Mouse (Mus musculus): ENCODE results near the gene Ldah.

The Ldah gene

GRCm38 (mm10) chr12:8313270-8313771 lies 105.4 kb downstream of the Ldah start, which contains the start of gene Hs1bp3:
Gene Hs1bp3, plus strand, starts transcription at chr12:8313432.
- DNase-seq (ENCODE audit: low spot score in 2 of 2): peak; percentile 85 to 89

GRCm38 (mm10) chr12:8313773-8314172 lies 105.9 kb downstream of the Ldah start:
- no peak for DNase-seq (ENCODE audit: low spot score in 2 of 2)

GRCm38 (mm10) chr12:8316541-8316940 lies 108.6 kb downstream of the Ldah start:
- DNase-seq (ENCODE audit: low spot score in 2 of 2): no peak

- DNase-seq (ENCODE audit: low spot score in 2 of 2): peak; percentile 86 to 87
Observed at GRCm38 (mm10) chr12:8320084-8320713, 112.3 kb downstream of the Ldah start.

- DNase-seq (ENCODE audit: low spot score in 2 of 2): no peak
Observed at GRCm38 (mm10) chr12:8321506-8321905, 113.6 kb downstream of the Ldah start.

DNA sequence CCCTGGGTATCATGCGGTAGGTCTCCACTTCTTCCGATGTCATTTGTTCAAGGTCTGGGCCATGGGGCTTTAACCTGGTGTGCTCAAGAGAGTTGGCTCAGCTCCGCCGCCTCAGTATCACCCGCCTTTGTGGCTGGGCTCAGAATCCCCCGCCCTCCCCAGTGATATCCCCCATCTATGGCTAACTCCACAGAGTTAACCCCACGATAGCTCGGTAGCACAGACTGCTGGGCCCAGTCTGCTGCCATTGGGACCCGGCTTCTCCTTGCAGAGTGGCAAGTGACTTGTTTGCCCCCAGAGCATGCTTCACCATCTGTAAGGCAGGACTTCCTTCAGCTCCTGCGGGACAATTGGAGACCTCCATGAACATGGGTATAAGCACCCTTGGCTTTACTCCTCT lies 116.2 kb downstream of the Ldah start:
- DNase-seq (ENCODE audit: low spot score in 2 of 2): no peak

DNA sequence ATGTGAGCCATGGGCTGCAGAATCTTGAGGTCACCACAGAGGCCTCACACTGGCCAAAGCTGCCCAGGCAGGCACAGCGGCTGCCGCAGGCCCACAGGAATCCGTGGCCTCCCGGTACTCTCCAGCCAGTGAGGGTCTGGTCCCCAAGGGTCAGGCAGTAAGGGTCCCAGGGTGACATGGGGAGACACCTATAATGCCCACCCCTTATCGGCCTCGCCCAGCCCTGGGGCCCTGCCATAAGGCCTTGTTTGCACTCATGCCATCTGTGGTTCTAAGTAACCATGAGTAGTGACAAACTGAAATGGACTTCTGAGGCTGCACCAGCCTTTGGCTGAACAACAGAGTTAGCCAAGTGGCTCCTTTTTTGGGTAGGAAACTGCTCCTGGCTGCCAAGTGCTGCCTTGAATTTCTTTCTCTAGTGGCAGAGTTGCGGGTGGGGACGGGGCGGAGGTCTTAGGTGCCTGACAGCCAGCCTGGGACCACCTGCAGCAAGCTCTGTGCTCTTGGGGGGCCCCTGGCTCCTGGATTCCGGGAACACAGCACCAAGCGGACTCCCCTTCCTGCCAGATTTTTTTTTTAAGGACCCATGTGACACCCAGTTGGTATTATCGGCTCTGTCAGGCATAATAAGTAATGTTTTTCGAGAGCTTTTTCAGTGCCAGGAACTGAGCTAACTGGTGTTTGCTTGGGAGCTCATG lies 117.5 kb downstream of the Ldah start:
- DNase-seq (ENCODE audit: low spot score in 2 of 2): no peak

DNA sequence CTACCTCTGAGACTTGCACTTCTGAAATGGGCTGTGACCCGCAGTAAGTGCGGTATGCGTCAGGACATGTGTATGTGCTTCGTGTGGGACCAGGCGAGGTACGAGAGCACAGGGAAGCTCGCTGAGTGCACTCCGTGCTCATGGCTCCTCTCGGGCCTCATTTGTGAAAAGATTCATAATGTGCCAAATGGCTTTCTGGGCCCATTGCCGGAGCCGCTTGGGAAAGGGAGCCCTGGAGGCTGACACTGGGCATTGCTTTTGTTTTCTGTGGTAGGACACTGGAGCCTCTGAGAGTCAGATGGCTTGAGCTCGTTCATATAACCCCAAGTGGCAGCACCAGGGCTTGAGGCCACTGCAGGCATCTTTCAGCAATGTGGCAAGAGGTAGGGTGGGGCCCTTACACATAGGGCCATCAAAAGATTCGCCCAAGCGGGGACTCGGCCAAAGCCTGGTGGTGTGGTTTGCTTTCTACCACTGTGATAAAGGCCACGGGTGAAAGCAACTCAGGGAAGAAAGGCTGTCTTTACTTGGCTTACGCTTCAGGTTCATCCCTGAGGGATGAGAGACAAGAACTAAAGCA lies 118.1 kb downstream of the Ldah start:
- DNase-seq (ENCODE audit: low spot score in 2 of 2): peak in 1 of 2 experiments; percentile 58

DNA sequence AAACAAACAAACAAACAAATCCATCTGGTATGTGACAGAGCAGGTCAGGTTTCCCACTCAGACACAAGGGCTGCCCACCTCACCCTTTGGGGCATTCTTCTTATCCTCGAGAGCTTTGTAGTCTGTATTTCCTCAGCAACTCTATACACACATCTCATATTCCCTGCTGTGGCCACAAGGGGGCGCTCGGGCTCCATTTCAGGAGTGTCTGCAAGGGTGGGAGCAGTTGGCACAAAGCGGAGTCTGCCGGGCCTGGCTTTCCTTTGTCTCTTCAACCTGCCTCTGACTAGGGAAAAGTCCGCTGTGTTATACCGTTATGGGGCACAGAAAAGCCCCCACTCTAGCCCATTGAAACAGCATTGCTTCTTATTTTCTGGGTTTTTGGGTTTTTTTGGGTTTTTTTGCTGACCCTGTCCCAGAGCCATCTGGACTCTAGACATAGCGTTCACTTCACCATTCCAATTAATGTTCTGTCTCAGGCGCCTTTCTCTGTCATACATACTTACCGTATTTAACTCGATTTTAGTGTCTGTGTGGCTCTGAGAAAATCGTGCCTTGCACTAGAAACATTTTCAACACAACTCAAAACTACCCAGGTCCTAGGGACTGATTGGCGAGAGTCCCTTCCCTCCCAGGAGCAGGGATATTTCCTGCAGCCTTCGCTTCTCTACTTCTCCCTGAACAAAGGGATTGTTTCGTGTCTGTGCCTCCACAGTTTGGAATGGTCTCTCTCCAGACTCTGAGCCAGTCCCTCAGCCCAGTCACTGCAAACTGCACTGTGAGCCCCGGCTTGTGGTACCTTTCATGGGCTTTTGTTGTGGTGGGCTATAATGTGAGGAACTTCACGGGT lies 119.1 kb downstream of the Ldah start:
- DNase-seq (ENCODE audit: low spot score in 2 of 2): peak; percentile 97 to 98

DNA sequence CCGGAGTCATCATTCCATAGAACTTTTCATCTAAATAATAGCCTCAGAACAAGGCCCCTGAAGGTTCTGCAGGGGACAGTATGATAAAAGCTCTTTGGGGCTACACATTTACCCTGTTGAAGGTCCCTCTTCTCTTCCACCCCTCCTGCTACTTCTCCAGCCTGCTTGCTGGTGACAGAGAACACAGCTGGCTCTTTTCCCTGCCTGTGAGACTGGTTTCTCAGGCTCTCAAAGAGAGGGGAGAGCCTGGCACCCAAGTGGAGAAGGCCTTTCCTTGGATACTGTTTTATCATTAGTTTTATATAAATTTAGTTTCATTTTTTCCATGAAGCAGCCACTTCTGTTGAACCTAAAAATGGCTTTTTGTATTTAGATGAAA lies 119.8 kb downstream of the Ldah start:
- no peak for DNase-seq (ENCODE audit: low spot score in 2 of 2)

DNA sequence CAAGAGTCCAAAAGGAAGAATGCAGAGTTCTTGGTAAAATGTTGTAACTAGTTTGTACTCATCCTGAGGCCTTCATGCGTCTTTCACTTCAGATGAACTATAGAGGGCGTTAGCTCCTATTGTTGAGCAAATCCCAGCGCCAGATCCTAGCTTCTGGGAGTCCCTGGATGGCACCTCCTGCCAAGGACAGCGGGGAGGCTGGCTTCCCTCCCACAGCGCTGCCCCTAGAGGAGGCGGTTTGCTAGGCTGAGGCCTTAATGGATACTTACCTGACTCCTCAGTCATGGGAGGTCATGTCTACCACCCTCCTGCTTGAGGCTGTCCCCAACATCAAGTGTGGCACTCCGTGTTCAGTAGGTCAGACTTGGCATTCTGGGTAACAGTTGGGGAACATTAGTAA lies 121.3 kb downstream of the Ldah start:
- no peak for DNase-seq (ENCODE audit: low spot score in 2 of 2)

- DNase-seq (ENCODE audit: low spot score in 2 of 2): no peak
Observed at GRCm38 (mm10) chr12:8331489-8332173, 123.7 kb downstream of the Ldah start.

DNA sequence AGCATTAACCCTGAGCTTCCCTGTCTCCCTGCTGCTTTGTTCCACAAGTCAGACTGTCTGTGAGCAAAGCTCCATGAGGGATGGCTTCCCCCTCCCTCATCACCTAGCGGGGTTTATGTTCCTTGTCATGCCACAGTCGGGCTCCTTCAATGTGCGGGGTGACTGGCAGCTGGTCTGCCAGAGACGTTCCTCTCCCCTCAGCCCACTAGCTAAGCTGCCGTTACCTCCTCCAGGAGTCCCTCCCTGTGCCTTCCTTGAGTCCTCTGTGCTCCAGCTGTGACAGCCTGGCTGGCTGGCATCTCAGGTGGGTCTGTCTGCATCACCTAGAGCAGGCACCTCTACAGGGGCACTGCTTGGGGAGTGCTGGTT lies 124.3 kb downstream of the Ldah start:
- no peak for DNase-seq (ENCODE audit: low spot score in 2 of 2)

DNA sequence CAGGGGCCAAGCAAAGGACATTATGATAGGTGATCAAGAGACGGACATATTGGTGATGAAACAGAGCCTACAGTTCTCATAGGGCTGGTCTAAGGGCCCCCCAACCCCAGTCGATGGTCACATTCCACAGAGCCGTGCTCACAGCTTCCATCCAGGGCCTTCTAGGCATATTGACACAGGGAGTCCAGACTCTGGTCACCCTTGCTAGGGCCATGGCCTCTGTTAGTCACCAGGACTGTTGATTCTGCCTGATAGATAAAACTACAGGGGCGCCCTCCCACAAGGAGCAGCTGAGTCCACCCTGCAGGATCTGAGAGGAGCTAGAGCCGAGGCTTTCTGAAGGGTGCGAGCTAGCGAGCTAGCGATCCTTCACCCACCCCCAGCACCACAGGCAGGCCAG lies 125.7 kb downstream of the Ldah start:
- DNase-seq (ENCODE audit: low spot score in 2 of 2): no peak

DNA sequence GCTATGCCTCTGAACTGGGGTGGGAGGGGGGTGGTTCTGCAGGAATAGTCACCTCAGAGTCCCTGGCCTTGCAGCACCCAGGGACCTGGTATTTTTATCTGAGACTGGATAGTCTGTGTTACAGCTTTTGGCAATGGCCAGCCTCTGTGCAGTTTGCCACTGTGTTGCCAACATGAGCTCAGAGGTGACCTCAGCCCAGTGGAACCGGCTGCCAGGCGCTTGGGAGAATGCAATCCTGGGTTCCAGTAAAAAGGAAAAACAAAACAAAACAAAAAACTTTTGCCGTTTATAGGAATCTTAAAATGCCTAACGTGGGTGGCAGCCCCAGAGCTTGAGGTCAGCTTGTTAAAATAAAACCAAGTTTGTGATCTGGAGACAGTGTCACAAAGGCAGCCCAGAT lies 126.4 kb downstream of the Ldah start:
- no peak for DNase-seq (ENCODE audit: low spot score in 2 of 2)

Measured in right cerebral cortex, adult 2 months (tissue).